Mouse (Mus musculus) cerebellum, adult 2 months (tissue): ENCODE measurements around the gene Tll2.

Source experiments
- CTCF ChIP-seq: fragments of 200-500 bp; IDR thresholded peaks from 2 replicates; pipeline ENCODE4 v1.5.1; 2011; ENCODE audit warnings: low read depth, mild to moderate bottlenecking, control low read depth, low read length, moderate library complexity, borderline replicate concordance; ENCODE audit not compliant: insufficient read depth
- POLR2A ChIP-seq: fragments of 200-500 bp; IDR thresholded peaks from 2 replicates; pipeline ENCODE4 v1.6.1; 2011; ENCODE audit warnings: low read length, control low read depth, borderline replicate concordance; ENCODE audit not compliant: insufficient read depth

DNA sequence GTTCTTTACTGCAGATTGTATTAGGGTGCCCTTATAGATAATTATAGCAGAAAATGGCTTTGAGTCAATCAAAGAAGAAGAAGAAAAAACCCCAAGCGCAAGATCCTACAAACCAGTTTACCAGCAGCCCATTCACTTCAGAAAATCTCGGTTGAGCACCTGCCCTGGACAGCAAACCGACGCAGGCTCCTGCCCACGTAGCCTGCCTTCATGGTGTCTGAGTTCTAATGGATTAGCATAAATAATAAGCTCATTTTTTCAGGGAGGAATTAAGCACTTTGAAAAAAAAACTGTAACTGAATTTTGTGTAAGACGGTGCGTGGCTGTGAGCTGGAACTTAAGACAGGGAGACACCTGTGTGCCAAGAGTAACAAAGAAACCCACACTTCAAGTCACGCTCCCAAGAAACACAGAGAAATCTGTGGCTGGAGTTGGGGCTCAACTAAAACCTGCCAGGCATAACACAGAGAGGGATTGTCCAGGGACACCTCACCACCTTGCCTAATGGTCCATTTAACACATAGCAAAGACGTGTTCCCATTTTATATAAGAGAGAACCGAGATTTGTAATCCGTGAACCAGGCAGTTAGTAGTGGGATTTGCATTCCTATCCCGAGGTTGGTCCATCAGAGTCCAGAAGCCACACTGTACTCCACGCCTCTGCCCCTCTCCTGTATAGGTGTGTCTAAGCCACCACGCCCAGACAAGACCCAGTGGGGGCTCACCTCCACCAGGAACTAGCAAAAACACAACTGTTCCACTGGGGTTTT, 41.3 kb downstream of the Tll2 start:
- TF ChIP-seq CTCF (no peak), POLR2A (no peak)
